Comparison of ENCODE assay signal across 28 mouse cellular contexts in the genomic region with DNA sequence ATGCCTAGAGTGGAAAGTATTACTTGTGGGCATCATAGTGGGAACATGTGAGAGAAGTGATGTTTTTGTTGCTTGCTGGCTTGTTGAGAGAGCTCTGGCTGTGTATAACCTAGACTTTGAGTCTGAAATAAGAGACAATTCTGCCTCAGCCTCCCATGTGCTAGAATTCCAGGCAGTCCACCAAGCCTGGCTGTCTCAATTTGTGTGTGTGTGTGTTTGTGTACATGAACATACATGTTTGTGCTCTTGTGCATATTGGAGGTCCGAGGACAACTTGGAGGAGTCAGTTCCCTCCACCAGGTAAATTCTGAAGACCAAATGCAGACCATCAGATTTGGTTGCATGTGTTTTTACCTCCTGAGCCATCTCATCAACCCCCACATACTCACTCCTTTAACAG. TPM values are rescaled to one million over a fixed set of nuclear protein-coding genes. Genes with fewer than 3 reads are reported as not detected.
"Had no signal": no experiment of that assay in that cellular context is flagged by ENCODE, and none has a peak within 500 bp of the region (broad histone marks: within the 10 kb centered on the region; RNA-seq: fewer than 3 reads in every experiment).

No protein-coding gene starts in this region.

- ATAC-seq: forebrain, embryonic 13.5 days; forebrain, embryonic 14.5 days; forebrain, embryonic 15.5 days; forebrain, embryonic 16.5 days; forebrain, postnatal 0 days had no signal

- H3K4me3 ChIP-seq: embryonic facial prominence, embryonic 10.5 days; embryonic facial prominence, embryonic 12.5 days; embryonic facial prominence, embryonic 13.5 days; embryonic facial prominence, embryonic 15.5 days; erythroblast, embryonic 14.5 days; forebrain, embryonic 10.5 days; forebrain, embryonic 12.5 days; forebrain, embryonic 13.5 days; forebrain, embryonic 15.5 days; gastrocnemius, adult 2 months; heart, adult 2 months had no signal

- H3K4me1 ChIP-seq: embryonic facial prominence, embryonic 10.5 days; embryonic facial prominence, embryonic 12.5 days; embryonic facial prominence, embryonic 15.5 days; forebrain, embryonic 10.5 days; forebrain, embryonic 12.5 days had no signal

- H3K27me3 ChIP-seq: embryonic facial prominence, embryonic 12.5 days; embryonic facial prominence, embryonic 13.5 days; embryonic facial prominence, embryonic 15.5 days; forebrain, embryonic 12.5 days; forebrain, embryonic 13.5 days; forebrain, embryonic 15.5 days had no signal

- H3K9ac ChIP-seq: embryonic facial prominence, embryonic 12.5 days; embryonic facial prominence, embryonic 13.5 days; embryonic facial prominence, embryonic 15.5 days; forebrain, embryonic 12.5 days; forebrain, embryonic 13.5 days; forebrain, embryonic 15.5 days; forebrain, postnatal 0 days had no signal

- H3K9me3 ChIP-seq: embryonic facial prominence, embryonic 10.5 days; embryonic facial prominence, embryonic 12.5 days; embryonic facial prominence, embryonic 13.5 days; embryonic facial prominence, embryonic 15.5 days; forebrain, embryonic 10.5 days; forebrain, embryonic 12.5 days; forebrain, embryonic 13.5 days; forebrain, embryonic 15.5 days had no signal

- DNase-seq: cerebellum, adult 2 months; cerebellum, adult 8-10 months; cerebellum, adult 9-10 months; cerebellum, adult 9-11 months; cerebellum, postnatal 10 days; cerebellum, postnatal 14 days; cerebellum, postnatal 25 days; cerebellum, postnatal 36 days; embryo, embryonic 11 days; forebrain, postnatal 0 days; gastrocnemius, adult 2 months; gastrocnemius, postnatal 10 days; gastrocnemius, postnatal 14 days; gastrocnemius, postnatal 25 days; gastrocnemius, postnatal 36 days; heart, adult 18-20 months; heart, adult 2 months had no signal

- H3K4me2 ChIP-seq: embryonic facial prominence, embryonic 12.5 days; embryonic facial prominence, embryonic 13.5 days; embryonic facial prominence, embryonic 15.5 days; forebrain, embryonic 12.5 days; forebrain, embryonic 13.5 days; forebrain, embryonic 15.5 days had no signal

- H3K27ac ChIP-seq: embryonic facial prominence, embryonic 10.5 days; embryonic facial prominence, embryonic 12.5 days; embryonic facial prominence, embryonic 13.5 days; embryonic facial prominence, embryonic 15.5 days; forebrain, embryonic 10.5 days; forebrain, embryonic 12.5 days; forebrain, embryonic 13.5 days; forebrain, embryonic 15.5 days; gastrocnemius, adult 2 months; heart, adult 2 months had no signal

RNA-seq across cellular contexts. Expression of gene Agrp, which starts 8.0 kb away (rescaled TPM):
- polyA plus RNA-seq: erythroblast, embryonic 14.5 days had no signal
